Mouse (Mus musculus): Measurements from ENCODE around the gene Dqx1. TPM values are rescaled to one million over a fixed set of nuclear protein-coding genes. Genes with fewer than 3 reads are reported as not detected.
A peak's percentile ranks its signal among the peaks of the same experiment; 100 is the strongest.

Dqx1 gene
- total RNA-seq, 2 experiments from 2014 or later: 0.22 to 0.55 TPM

DNA sequence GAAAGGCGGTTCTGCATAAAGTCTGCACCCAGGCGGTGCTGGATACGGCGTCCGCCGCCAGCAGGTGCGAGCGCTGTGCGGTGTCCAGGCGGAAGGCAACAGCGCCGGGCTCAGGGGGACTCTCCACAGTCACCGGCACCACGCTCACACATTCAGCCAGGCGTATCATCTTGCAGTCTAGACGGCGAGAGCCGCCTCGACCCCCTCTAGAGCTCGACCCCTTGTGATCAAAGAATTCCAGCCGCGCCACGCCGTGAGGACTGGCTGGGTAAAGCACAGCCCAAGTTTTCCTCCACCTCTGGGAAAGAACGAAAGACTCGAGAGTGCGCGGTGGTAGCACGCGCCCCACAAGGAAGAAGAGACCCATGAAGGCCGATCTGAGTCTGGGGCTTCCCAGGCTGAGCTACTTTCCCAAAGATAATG lies 24.9 kb upstream of the Dqx1 start:
- intact Hi-C loops (cut with DNase I): loop anchor here (2.0 kb wide), 1 partner anchor 36 kb away; no protein-coding TSS in a partner anchor
- peak in 1 of 2 experiments; percentile 59 for DNase-seq

DNA sequence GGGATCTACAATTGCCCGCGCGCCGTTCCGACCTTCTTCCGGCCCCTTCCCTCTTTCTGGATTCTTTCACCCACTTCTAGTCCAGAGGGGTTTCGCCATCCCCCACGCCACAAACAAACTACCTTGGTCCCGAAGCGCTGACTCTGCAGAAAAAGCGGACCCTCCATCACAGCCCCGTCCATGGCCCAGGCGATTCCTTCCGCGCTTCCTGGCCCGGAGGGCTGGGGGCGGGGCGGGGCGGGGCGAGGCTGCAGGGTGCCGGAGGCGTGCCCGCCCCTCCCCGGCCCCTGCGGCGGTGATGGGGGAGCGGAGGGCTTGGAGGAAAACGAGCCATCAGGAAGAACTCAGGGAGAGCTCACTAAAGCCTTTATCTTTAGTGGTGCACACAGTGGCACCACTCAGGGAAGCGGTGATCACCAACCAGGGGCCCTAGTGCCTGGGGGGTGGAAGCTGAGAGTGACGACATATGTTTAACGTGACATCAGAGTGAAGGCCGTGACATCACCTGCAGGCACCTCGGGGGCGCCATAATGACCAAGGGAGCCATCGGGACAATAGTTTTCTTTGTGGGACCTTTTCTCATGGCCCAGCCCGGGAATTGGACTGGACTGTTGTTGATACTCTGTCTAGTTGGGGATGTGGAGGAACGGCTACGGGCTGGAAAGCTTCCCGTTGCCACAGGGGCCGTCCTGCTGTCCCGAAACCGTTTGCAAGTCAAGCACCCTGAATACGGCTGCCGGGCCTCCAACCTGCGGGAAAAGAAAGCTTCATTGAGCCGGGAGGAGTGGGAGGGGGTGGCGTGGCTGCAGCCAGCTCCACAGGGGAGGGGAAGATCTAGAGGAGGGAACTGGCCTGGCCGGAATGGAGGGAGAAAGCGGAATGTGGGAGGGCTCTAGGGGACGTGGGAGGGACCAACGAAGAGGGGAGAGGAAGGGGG lies 24.1 kb upstream of the Dqx1 start, which contains the start of the genes Dok1 and Loxl3:
Gene Dok1, minus strand, starts transcription at position 223 of the 937 bp plus-strand sequence.
Gene Loxl3, plus strand, starts transcription at position 925 of the 937 bp plus-strand sequence.
- intact Hi-C loops (cut with DNase I): loop anchor here (2.0 kb wide), 1 partner anchor 37 kb away; no protein-coding TSS in a partner anchor
- DNase-seq: peak; percentile 75 to 77

DNA sequence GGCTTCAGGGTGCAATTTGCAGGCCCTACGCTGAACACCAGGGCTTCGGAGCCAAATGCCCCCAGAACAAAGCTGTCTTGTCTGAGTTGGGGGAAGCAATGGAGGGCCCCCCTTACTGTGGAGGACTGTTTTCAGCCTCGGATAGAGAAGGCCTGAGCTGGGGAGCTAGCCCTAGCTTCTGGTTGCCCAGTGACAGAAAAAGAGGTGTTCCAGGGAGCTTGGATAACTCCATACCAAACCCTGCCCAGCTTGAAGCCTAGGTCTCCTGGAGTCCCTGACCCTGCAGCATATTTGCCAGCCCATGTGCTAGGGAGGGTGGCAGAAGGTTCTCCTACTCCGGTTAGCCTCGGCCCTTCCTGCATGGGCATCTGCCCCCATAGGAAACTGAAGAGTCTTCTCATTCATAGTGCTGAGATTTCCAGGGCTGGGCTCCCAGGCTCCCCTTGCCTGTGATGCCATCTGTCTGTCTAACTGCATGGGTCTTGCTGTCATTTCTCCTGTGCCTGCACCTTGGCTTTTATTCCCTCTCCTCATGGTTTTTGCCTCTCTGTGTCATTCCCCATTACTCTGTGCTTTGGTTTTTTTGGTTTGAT lies 23.1 kb upstream of the Dqx1 start:
- no peak for DNase-seq
- intact Hi-C loops (cut with DNase I): no loop called here

DNA sequence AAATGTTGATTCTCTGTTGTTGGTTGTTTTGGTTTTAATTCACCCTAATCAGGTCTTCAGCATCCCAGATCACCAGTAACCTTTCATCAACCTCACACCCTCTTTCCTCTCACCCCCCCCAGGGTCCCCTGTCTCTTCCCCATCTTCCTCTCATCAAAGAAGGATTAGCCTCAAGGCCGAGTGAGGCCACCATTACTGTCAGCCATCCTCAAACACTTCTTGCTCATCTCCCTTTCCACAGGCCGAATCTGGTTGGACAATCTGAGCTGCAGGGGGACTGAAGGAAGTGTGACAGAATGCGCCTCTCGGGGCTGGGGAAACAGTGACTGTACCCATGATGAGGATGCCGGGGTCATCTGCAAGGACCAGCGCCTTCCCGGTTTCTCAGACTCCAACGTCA lies 20.5 kb upstream of the Dqx1 start:
- intact Hi-C loops (cut with DNase I): no loop called here
- no peak for DNase-seq

DNA sequence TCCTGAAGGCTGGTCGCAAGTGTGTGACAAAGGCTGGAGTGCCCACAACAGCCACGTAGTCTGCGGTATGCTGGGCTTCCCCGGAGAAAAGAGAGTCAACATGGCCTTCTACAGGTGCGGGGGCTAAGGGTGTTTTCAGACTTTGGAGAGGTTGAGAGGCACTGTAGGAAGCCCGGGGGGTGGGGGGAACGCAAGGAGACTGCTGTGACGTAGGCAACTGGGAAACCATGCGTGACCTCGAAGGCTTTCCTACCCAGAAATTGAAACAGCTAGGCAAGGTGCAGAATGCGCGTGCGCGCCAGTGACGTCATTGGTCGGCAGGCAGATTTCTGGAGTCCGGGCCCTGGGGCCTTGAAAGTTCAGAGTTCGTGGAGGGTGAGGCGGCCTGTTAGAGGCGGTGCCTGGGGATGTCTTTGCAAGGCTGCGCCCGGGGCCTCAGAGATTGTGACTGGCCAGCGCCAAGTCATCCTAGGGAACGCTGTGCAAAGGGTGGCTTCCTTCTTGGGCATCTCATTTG lies 19.1 kb upstream of the Dqx1 start:
- intact Hi-C loops (cut with DNase I): no loop called here
- DNase-seq: peak; percentile 88 to 96

DNA sequence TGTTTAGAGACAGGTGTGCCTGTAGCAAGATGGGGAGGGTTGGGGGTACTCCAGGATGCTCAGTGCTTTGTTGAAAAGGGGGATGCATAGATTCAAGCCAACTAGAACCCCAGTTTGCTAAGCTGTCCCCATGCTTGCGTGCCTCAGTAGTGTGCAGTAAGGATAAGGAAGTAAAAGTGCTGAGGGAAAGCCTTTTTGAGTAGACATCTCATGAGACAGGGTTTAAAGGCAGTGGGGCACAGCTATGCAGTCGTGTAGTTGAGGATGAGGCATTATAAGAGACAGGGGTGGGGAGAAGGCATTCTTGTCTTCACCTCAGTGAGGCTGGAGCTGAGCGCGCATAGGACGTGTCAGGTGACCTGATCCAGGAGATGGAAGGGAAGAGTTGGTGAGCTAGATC lies 17.0 kb upstream of the Dqx1 start:
- intact Hi-C loops (cut with DNase I): no loop called here
- no peak for DNase-seq

DNA sequence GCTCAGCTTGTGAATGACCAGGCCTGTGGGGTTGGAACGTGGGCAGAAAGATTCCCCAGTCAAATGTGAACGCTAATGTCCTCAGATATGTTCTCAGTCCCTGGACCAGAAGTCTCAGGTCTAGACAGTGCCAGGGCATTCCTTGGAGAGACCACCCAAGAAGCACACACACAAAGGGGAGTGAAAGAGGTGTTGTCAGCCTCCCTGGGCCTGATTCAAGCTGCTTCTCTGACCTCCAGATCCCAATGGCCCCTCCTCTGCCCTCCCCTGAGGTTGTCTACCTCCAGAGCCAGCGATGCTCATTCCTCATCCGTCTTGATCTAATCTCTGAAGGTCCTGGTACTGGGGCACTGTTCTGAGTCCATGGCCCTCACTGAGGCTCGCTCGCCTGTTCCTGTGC lies 14.1 kb upstream of the Dqx1 start:
- no peak for DNase-seq
- intact Hi-C loops (cut with DNase I): no loop called here

DNA sequence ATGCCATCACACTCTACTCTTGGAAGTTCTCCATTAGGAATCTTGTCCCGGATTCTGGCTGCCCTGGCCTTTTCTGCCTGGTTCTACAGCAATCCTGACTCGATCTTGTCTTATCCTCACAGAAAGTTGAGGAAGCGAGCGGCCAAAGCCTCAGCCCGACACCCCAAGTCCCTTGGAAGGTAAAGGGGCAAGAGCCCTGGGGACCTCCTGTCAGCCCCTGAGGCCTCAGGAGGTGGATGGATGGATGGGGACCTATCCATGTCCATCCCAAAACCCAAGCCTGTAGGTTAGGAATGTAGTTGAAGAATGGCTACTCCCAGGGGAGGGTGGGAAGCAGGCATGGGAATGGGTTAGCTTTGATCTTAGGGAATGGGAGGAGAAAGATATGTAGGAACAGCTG lies 13.7 kb upstream of the Dqx1 start:
- intact Hi-C loops (cut with DNase I): no loop called here
- no peak for DNase-seq

DNA sequence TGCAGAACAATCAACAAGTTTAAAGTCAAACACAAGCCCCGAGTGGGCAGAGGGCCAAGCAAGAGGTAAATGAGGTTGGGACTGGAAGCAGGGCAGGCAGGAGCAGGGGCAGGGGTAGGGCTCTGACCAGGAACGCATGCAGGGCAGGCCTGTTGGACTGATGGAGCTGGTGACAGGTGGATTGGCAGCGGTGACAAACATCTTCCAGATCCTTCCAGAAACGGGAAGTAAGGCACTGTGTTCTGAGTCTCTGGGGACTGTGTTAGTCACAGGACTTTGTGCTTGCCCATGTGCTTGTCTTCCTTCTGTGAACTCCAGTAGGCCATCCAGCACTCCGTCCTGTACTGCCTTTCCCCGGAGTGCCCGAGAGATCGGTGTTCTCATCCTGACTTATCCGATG lies 12.9 kb upstream of the Dqx1 start:
- peak; percentile 42 to 44 for DNase-seq
- intact Hi-C loops (cut with DNase I): no loop called here

DNA sequence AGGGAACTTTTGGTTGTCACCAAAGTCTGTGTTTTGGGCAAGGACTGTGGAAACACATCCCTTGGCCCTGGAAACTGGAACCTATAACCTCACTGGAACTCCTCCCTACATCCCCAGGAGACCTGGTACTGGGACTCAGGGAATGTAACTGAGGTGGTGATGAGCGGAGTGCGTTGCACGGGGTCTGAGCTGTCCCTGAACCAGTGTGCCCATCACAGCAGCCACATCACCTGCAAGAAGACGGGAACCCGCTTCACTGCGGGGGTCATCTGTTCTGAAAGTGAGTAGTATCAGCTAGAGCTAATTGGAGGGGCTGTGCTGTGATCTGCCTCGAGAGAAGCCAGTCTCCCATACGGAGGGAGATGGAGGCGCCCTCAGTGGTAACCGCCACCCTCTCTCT lies 8.3 kb upstream of the Dqx1 start:
- DNase-seq: no peak
- intact Hi-C loops (cut with DNase I): no loop called here

DNA sequence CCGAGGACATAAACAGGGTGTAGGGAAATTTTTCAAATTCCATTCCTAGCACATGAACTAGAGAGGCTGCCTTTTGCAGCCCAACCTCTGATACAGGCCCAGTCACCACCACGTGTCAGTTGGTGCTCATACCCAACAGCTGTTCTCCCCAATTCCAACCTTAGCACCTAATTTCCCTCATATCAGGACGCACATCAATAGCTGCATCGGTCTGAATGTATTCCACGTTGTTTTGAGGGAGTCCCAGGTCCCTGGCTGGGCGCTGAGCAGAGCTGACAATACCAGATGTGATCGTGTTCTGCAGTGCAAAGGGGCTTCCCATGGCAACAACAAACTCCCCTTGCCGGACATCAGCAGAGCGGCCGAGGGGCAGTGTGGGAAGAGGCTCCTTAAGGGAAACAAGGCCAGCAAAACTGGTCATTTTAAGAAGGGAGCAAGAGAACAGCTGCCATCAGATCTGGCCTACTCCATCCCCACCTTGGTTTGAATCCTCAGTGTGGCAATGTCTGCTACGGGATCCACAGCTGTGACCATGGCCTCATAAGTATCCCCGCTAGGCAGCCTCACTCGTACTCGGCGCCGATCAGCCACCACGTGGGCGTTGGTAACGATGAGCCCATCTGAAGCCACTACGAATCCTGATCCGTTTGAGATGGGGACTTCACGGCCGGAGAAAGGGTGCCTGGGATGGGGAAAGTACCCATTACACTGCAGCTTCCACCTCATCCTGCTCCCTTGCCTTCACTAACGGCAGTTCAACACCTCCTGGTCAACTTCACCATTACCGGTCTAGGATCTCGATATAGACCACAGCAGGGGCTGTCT lies 4.3 kb upstream of the Dqx1 start:
- DNase-seq: peak in 1 of 2 experiments; percentile 52
- intact Hi-C loops (cut with DNase I): no loop called here

DNA sequence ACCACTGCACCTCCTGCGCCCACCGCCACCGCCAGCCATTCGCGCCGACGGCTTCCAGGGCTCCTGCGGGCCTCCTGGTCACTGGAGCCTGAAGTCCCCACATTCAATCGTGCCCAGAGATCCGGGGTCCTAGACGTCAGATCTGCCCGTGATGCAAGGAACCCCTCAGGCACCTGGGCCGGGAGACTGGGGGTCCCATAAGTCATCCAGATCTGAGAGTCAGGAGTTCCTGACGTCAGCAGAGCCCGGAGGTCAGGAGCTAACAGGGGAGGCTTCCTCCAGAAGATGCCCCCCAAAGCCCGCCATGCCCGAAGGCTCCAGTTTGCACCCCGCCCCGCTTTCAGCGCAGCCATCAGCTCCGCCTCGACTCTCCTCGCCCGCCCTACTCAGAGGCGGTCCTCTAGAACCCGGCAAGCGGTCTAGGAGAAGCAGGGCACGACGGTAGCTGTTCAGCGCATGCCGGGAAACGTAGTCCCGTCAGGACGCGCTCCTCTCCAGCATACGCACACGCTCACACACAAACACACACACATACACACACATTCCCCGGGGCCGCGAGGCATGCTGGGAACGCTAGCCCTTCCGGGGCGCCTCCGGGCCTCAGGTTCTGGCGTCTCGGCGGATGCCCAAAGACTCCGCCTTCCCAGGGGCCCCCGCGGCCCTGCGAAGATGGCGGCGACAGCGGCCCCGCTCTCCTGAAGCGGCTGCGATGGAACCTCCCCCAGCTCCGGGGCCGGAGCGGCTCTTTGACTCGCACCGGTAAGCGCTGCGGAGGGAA lies 3.4 kb upstream of the Dqx1 start, which contains the start of gene Aup1:
Gene Aup1, plus strand, starts transcription at position 448 of the 778 bp plus-strand sequence.
- peak; percentile 97 for DNase-seq
- intact Hi-C loops (cut with DNase I): loop anchor here (2.0 kb wide), 1 partner anchor 47 kb away; the partner anchor contains the start of genes Ccdc142 and Gm42688

DNA sequence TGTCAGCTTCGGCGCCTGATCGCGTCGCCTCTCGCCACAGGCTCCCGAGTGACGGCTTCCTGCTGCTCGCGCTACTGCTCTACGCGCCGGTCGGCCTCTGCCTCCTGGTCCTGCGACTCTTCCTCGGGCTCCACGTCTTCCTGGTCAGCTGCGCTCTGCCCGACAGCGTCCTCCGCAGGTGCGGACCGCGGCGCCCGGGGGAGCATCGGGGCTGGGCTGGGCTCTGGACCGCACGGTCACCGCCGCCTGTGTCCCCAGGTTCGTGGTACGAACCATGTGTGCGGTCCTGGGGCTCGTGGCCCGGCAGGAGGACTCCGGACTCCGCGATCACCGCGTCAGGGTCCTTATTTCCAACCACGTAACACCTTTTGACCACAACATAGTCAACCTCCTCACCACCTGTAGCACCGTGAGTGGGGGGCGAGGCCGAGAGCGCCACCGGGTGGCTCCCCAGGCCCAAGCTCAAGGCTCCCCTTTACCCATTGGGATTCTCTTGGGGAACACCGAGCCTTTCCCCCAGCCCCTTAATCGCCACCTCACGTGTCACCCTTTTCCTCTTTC lies 2.7 kb upstream of the Dqx1 start, which contains the start of gene Htra2:
Gene Htra2, minus strand, starts transcription at position 403 of the 561 bp plus-strand sequence.
- intact Hi-C loops (cut with DNase I): loop anchor here (1.0 to 2.0 kb wide), 2 partner anchors 46 to 58 kb away; partner anchors contain the start of genes Ccdc142 and Gm42688
- no peak for DNase-seq

DNA sequence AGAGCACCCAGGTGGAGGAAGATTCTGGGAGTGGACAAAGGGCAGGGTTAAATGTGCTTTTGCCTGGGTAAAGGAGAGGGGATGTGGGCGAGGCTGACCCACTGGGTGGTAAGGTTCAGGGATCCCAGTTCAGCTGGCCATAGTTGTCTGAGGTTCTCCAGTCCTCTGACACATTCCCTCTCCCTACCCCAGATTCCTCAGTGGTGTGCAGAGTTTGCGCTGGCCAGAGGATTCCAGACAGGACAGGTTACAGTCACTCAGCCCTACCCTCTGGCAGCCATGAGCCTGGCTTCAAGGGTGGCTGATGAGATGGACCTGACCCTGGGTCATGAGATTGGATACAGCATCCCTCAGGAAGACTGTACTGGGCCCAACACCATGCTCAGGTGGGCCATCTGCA lies 1.1 kb downstream of the Dqx1 start:
- intact Hi-C loops (cut with DNase I): no loop called here
- DNase-seq: no peak

DNA sequence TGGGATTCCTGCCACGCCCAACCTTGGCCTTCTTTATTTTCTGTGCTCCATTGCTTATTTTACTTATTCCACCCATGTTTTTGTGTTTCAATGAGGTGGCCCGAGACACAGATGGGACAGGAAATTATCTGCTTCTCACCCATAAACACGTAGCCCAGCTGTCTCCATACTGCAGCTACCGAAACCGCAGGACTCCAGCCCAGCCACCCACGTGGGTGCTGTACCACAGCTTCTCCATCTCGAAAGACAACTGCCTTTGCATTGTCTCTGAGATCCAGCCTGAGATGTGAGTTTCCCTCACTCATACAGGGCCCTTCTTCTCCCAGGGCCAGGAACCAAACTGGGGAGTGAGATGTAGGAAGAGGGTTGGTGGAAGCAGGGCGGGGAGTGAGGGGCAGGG lies 8.4 kb downstream of the Dqx1 start:
- no peak for DNase-seq
- intact Hi-C loops (cut with DNase I): no loop called here

DNA sequence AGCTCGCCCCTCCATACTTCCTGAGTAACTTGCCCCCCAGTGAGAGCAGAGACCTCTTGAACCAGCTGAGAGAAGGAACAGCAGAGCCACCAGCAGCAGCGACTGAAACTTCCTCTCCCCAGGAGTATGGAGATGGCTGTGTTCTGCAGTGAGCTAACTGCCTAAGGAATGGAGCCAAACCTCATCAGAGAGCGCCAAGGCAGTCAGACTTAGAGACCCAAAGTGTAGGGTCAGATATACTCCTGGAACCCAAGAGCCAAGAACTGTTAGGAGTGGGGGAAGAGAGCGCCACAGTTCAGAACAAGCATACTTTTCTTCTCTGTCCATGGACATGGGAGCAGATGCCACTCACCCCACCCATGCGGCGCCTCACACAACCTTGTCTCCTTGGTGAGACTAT lies 8.8 kb downstream of the Dqx1 start:
- intact Hi-C loops (cut with DNase I): no loop called here
- no peak for DNase-seq

DNA sequence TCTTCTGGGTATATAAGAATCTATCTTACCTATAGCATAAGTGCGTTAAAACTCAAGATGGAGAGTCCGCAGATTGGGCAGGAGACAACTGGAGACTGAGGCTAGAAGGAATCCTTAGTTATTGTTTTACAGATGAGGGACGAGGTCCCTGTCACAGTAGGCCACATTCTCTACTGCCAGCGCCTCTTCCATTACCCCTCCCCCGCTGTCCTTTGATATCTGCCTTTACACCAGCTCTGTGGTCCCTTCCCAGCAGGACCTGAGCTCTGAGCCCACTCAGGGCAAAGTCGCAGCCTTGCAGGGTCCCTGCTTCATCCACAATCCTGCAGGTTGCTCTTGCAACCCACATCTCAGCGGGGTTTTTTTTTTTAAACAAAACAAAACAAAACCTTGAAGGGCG lies 10.6 kb downstream of the Dqx1 start:
- DNase-seq: no peak
- intact Hi-C loops (cut with DNase I): no loop called here

DNA sequence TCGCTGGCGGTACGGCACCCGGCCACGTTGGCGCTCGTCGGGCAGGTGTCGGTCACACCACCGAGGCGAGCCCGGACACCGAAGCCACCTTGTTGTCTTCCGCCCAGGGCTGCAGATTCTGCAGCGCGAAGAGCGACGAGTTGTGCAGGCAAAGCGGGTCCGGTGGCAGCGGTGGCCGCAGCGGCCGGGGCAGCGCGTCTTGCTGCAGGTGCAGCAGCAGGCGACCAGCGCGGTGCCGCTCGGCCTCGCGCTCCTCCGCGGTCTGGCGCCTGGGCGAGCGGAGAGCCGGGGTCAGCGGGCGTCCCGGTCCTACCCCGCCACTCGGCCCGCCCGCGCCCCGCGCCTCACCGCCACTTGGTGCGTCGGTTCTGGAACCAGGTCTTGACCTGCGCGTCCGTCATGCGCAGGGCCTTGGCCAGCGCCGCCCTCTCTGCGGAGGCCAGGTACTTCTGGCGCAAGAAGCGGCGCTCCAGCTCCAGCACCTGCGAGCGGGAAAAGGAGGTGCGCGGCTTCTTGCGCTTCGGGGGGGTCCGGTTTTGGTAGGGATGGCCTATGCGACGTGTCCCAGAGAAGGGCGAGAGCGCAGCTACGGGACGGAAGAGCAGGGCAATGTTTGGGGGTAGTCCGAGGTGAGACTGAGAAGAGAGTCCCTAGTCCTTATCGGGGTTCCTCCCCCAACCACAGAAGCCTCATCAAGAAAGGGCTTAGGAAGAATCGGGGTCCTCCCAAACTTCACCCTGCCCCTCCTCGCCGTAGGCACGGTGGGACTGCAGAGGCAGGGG lies 11.3 kb downstream of the Dqx1 start:
- DNase-seq: no peak
- intact Hi-C loops (cut with DNase I): no loop called here
